Mouse (Mus musculus) left cerebral cortex, adult 9 months (tissue): ENCODE measurements around the gene Utp20.
"Not testable (repeated sequence)": the region's sequence is repeated elsewhere in the genome, so short reads cannot be mapped to it uniquely, and the experiment has no call there.

Experiments
- DNase-seq, 2 experiments: peaks; one replicate each; pipeline ENCODE4 v3.0.0; 2022; ENCODE audit warnings: low spot score in 2 of 2

Utp20 gene

GRCm38 (mm10) chr10:88826188-88826946 is at the start of gene Utp20:
TSS of gene Utp20 (minus strand) at chr10:88826804.
- DNase-seq, result peak; percentile 49 to 83

- DNase-seq, result no peak
Observed at GRCm38 (mm10) chr10:88874870-88875269, 48.3 kb upstream of the Utp20 start.

GRCm38 (mm10) chr10:88866017-88866416 is 39.4 kb upstream of the Utp20 start:
- no peak for DNase-seq

GRCm38 (mm10) chr10:88862293-88862692 is 35.7 kb upstream of the Utp20 start:
- DNase-seq, result no peak

GRCm38 (mm10) chr10:88861416-88861815 is 34.8 kb upstream of the Utp20 start:
- no peak for DNase-seq

GRCm38 (mm10) chr10:88860911-88861310 is 34.3 kb upstream of the Utp20 start:
- DNase-seq, result no peak

GRCm38 (mm10) chr10:88853326-88853725 is 26.7 kb upstream of the Utp20 start:
- no peak for DNase-seq

- DNase-seq, result no peak
Observed at GRCm38 (mm10) chr10:88849976-88850375, 23.4 kb upstream of the Utp20 start.

GRCm38 (mm10) chr10:88848876-88849476 is 22.4 kb upstream of the Utp20 start:
- no peak for DNase-seq

GRCm38 (mm10) chr10:88834227-88834626 is 7.6 kb upstream of the Utp20 start:
- DNase-seq, result no peak

GRCm38 (mm10) chr10:88828361-88828760 is 1.8 kb upstream of the Utp20 start:
- DNase-seq, result no peak

GRCm38 (mm10) chr10:88827596-88827995 is 992 bp upstream of the Utp20 start:
- DNase-seq, result no peak

GRCm38 (mm10) chr10:88826947-88827306 is 323 bp upstream of the Utp20 start:
- not testable (repeated sequence) for DNase-seq

- DNase-seq, result peak; percentile 8 to 31
Observed at GRCm38 (mm10) chr10:88817335-88817734, 9.3 kb downstream of the Utp20 start.

GRCm38 (mm10) chr10:88815256-88815655 is 11.3 kb downstream of the Utp20 start:
- DNase-seq, result no peak

- no peak for DNase-seq
Observed at GRCm38 (mm10) chr10:88811704-88812103, 14.9 kb downstream of the Utp20 start.

- no peak for DNase-seq
Observed at GRCm38 (mm10) chr10:88802236-88802635, 24.4 kb downstream of the Utp20 start.

GRCm38 (mm10) chr10:88799381-88799780 is 27.2 kb downstream of the Utp20 start:
- DNase-seq, result no peak

GRCm38 (mm10) chr10:88797452-88797851 is 29.2 kb downstream of the Utp20 start:
- DNase-seq, result no peak

GRCm38 (mm10) chr10:88796939-88797338 is 29.7 kb downstream of the Utp20 start:
- no peak for DNase-seq

- no peak for DNase-seq
Observed at GRCm38 (mm10) chr10:88795226-88795625, 31.4 kb downstream of the Utp20 start.

- DNase-seq, result no peak
Observed at GRCm38 (mm10) chr10:88794606-88795005, 32.0 kb downstream of the Utp20 start.

GRCm38 (mm10) chr10:88793671-88794070 is 32.9 kb downstream of the Utp20 start:
- no peak for DNase-seq
